Mouse (Mus musculus): ENCODE results near the gene Tsc1. TPM values are rescaled to one million over a fixed set of nuclear protein-coding genes. Genes with fewer than 3 reads are reported as not detected.

Tsc1 gene
- polyA plus RNA-seq, 1 experiment from 2014 or later: 14.2 TPM

GRCm38 (mm10) chr2:28650526-28650925 lies 9.5 kb downstream of the Tsc1 start:
- no peaks in the 10 kb centered on the region for H3K27me3 ChIP-seq (ENCODE audit: control insufficient read depth, insufficient read depth, low read length)
- H3K4me1 ChIP-seq (ENCODE audit: control insufficient read depth, insufficient read depth, low read length): no peaks in the 10 kb centered on the region
- no peak overlapping the region for H3K4me3 ChIP-seq (ENCODE audit: low read depth, low read length)
- no peak for ATAC-seq (replicated peaks; ENCODE audit: insufficient number of reproducible peaks, low FRiP score, low TSS enrichment)
- H3K27ac ChIP-seq (ENCODE audit: low read depth, low read length): no peak overlapping the region
- no peak overlapping the region for H3K9ac ChIP-seq (ENCODE audit: low read depth, low read length)
- H3K4me2 ChIP-seq: no peak overlapping the region
- peaks cover 3% of the 10 kb centered on the region; the same call in 1 of the 2 replicates for H3K36me3 ChIP-seq (ENCODE audit: control insufficient read depth, insufficient read depth, low read length)
- H3K9me3 ChIP-seq (replicated peaks; ENCODE audit: control insufficient read depth, low read length): no peaks in the 10 kb centered on the region

DNA sequence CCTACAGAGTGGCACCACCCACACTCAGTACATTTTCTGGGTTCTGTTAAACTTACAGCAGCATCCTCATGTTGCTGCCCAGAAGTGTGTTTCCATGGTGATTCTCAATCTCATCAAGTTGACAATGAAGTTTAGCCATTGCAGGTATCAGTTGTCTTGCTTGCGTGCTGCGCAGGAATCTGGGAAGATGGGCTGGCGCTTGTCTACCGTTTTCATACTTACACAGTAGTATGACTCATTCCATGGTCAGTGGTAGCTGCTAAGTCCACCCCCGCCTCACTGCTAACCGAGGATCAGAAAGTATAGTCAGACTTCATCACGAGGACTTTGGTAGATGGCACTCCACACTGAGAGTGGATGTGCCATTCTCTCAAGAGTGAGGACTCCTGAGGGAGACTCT lies 12.3 kb downstream of the Tsc1 start:
- Histone ChIP-seq H3K4me3 (ENCODE audit: low read depth, low read length) (no peak overlapping the region), H3K9ac (ENCODE audit: low read depth, low read length) (no peak overlapping the region), H3K9me3 (replicated peaks; ENCODE audit: control insufficient read depth, low read length) (no peaks in the 10 kb centered on the region), H3K4me2 (no peak overlapping the region), H3K36me3 (ENCODE audit: control insufficient read depth, insufficient read depth, low read length) (peaks cover 3% of the 10 kb centered on the region; the same call in 1 of the 2 replicates), H3K4me1 (ENCODE audit: control insufficient read depth, insufficient read depth, low read length) (no peaks in the 10 kb centered on the region), H3K27ac (ENCODE audit: low read depth, low read length) (no peak overlapping the region), H3K27me3 (ENCODE audit: control insufficient read depth, insufficient read depth, low read length) (no peaks in the 10 kb centered on the region)
- ATAC-seq (replicated peaks; ENCODE audit: insufficient number of reproducible peaks, low FRiP score, low TSS enrichment): no peak
- 92% methylated on average over 7 of the region's 7 CpGs for WGBS (ENCODE audit: insufficient replicate concordance)

DNA sequence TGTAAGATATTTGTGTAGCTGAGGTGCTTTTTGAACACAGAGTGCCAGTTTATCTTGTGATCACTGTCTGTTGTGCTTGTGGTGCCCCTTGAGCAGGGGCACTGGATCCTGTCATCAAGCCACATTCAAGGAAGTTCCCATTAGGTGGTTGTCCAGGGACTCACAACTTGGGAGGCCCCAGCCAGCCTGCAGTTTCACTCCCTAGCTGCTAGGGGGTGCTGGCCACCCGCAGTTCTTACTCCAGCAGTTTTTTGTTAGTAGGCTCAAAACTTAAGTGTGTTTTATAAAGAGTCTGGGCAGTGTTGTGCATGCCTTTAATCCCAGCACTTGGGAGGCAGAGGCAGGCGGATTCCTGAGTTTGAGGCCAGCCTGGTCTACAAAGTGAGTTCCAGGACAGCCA lies 13.3 kb downstream of the Tsc1 start:
- Histone ChIP-seq H3K27ac (ENCODE audit: low read depth, low read length) (no peak overlapping the region), H3K4me2 (no peak overlapping the region), H3K9ac (ENCODE audit: low read depth, low read length) (no peak overlapping the region), H3K36me3 (ENCODE audit: control insufficient read depth, insufficient read depth, low read length) (peaks cover 9% of the 10 kb centered on the region), H3K9me3 (replicated peaks; ENCODE audit: control insufficient read depth, low read length) (no peaks in the 10 kb centered on the region), H3K4me3 (ENCODE audit: low read depth, low read length) (no peak overlapping the region), H3K27me3 (ENCODE audit: control insufficient read depth, insufficient read depth, low read length) (no peaks in the 10 kb centered on the region), H3K4me1 (ENCODE audit: control insufficient read depth, insufficient read depth, low read length) (no peaks in the 10 kb centered on the region)
- WGBS (ENCODE audit: insufficient replicate concordance): 61% methylated on average over 2 of the region's 2 CpGs
- ATAC-seq (replicated peaks; ENCODE audit: insufficient number of reproducible peaks, low FRiP score, low TSS enrichment): no peak

DNA sequence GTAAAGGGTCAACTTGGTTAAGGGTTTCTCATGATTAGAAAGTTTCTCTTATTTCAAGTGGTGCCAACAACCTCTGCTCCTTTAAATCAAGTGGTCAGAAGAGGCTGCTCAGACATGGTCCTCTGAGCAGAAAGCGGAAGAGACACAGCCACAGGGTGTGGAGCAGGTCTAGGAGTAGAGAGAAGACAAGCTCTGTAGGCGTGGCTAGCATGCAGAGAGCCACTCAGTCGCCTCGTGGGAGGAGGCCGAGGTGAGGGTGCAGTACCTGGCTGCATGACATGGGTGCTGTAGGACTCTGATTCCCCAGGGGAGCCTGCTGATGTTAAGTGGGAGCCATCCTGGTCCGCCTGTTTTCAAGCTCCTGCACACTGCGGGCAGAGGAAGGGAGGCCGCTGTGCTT lies 15.2 kb downstream of the Tsc1 start:
- no peak for ATAC-seq (replicated peaks; ENCODE audit: insufficient number of reproducible peaks, low FRiP score, low TSS enrichment)
- Histone ChIP-seq H3K4me2 (no peak overlapping the region), H3K4me1 (ENCODE audit: control insufficient read depth, insufficient read depth, low read length) (no peaks in the 10 kb centered on the region), H3K27me3 (ENCODE audit: control insufficient read depth, insufficient read depth, low read length) (no peaks in the 10 kb centered on the region), H3K36me3 (ENCODE audit: control insufficient read depth, insufficient read depth, low read length) (peaks cover 14% of the 10 kb centered on the region), H3K27ac (ENCODE audit: low read depth, low read length) (no peak overlapping the region), H3K9me3 (replicated peaks; ENCODE audit: control insufficient read depth, low read length) (no peaks in the 10 kb centered on the region), H3K9ac (ENCODE audit: low read depth, low read length) (no peak overlapping the region), H3K4me3 (ENCODE audit: low read depth, low read length) (no peak overlapping the region)
- 74% methylated on average over 8 of the region's 8 CpGs for WGBS (ENCODE audit: insufficient replicate concordance)

GRCm38 (mm10) chr2:28662891-28663290 lies 21.9 kb downstream of the Tsc1 start:
- Histone ChIP-seq H3K9ac (ENCODE audit: low read depth, low read length) (no peak overlapping the region), H3K9me3 (replicated peaks; ENCODE audit: control insufficient read depth, low read length) (no peaks in the 10 kb centered on the region), H3K27ac (ENCODE audit: low read depth, low read length) (no peak overlapping the region), H3K4me2 (no peak overlapping the region), H3K27me3 (ENCODE audit: control insufficient read depth, insufficient read depth, low read length) (no peaks in the 10 kb centered on the region), H3K36me3 (ENCODE audit: control insufficient read depth, insufficient read depth, low read length) (peaks cover 25% of the 10 kb centered on the region), H3K4me3 (ENCODE audit: low read depth, low read length) (no peak overlapping the region), H3K4me1 (ENCODE audit: control insufficient read depth, insufficient read depth, low read length) (no peaks in the 10 kb centered on the region)
- WGBS (ENCODE audit: insufficient replicate concordance): 83% methylated on average over 3 of the region's 3 CpGs
- ATAC-seq (replicated peaks; ENCODE audit: insufficient number of reproducible peaks, low FRiP score, low TSS enrichment): no peak

DNA sequence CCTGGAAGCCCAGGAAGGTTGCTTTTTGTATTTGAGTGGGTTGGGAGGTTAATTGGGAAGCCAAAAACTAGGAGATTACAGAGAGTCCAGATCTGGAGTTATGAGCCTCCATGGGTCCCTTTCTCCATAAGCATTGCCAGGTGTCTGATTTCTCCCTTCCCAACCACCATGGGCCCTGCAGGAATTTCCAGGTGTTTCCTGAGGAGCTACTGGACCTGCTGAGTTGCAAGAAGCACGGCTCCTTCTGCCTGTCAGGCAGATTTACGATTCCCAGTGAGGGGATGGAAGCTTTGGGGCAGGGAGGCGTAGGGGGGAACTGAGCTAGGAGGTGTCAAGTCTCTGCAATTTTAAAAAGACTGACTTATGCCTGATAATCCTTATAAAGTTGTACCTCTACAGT lies 24.8 kb downstream of the Tsc1 start:
- 81% methylated on average over 3 of the region's 3 CpGs for WGBS (ENCODE audit: insufficient replicate concordance)
- Histone ChIP-seq H3K27me3 (ENCODE audit: control insufficient read depth, insufficient read depth, low read length) (no peaks in the 10 kb centered on the region), H3K4me2 (no peak overlapping the region), H3K27ac (ENCODE audit: low read depth, low read length) (no peak overlapping the region), H3K4me3 (ENCODE audit: low read depth, low read length) (no peak overlapping the region), H3K9ac (ENCODE audit: low read depth, low read length) (no peak overlapping the region), H3K36me3 (ENCODE audit: control insufficient read depth, insufficient read depth, low read length) (peaks cover 17% of the 10 kb centered on the region), H3K4me1 (ENCODE audit: control insufficient read depth, insufficient read depth, low read length) (no peaks in the 10 kb centered on the region), H3K9me3 (replicated peaks; ENCODE audit: control insufficient read depth, low read length) (no peaks in the 10 kb centered on the region)
- no peak for ATAC-seq (replicated peaks; ENCODE audit: insufficient number of reproducible peaks, low FRiP score, low TSS enrichment)

DNA sequence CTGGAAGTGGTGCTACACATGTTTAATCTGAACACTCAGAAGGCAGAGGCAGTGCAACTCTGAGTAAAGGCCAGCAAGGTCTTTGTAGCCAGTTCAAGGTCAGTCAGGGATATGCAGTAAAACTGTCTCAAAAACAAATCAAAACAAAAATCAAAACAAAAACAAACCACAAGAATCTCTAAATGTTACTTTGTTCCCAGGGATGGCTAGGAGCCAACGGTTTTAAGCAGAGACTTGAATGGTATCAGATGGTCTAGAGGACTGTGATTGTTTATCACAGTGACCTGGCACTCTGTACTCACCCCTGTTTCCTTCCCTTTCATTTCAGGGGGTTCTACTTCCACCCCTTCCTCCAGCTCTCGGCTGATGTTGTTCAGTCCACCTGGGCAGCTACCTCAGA lies 30.4 kb downstream of the Tsc1 start:
- H3K4me3 ChIP-seq (ENCODE audit: low read depth, low read length): no peak overlapping the region

DNA sequence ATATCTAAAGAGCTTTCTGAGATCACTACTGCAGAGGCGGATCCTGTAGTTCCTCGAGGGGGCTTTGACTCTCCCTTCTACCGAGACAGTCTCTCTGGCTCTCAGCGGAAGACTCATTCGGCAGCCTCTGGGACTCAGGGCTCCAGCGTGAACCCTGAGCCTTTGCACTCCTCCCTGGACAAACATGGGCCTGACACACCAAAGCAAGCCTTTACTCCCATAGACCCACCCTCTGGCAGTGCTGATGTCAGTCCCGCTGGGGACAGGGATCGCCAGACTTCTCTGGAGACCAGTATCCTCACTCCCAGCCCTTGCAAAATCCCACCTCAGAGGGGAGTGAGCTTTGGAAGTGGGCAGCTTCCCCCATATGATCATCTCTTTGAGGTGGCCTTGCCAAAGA lies 35.0 kb downstream of the Tsc1 start:
- no peak overlapping the region for H3K9ac ChIP-seq (ENCODE audit: low read depth, low read length)
- no peaks in the 10 kb centered on the region for H3K27me3 ChIP-seq (ENCODE audit: control insufficient read depth, insufficient read depth, low read length)
- no peak overlapping the region for H3K4me2 ChIP-seq
- H3K9me3 ChIP-seq (replicated peaks; ENCODE audit: control insufficient read depth, low read length): no peaks in the 10 kb centered on the region
- H3K36me3 ChIP-seq (ENCODE audit: control insufficient read depth, insufficient read depth, low read length): peaks cover 49% of the 10 kb centered on the region
- no peaks in the 10 kb centered on the region for H3K4me1 ChIP-seq (ENCODE audit: control insufficient read depth, insufficient read depth, low read length)
- no peak overlapping the region for H3K27ac ChIP-seq (ENCODE audit: low read depth, low read length)
- WGBS (ENCODE audit: insufficient replicate concordance): 86% methylated on average over 8 of the region's 8 CpGs
- no peak overlapping the region for H3K4me3 ChIP-seq (ENCODE audit: low read depth, low read length)
- no peak for ATAC-seq (replicated peaks; ENCODE audit: insufficient number of reproducible peaks, low FRiP score, low TSS enrichment)

More for the DNA sequence above, 30.4 kb downstream of the Tsc1 start:
- Histone ChIP-seq H3K9me3 (replicated peaks; ENCODE audit: control insufficient read depth, low read length) (no peaks in the 10 kb centered on the region), H3K9ac (ENCODE audit: low read depth, low read length) (no peak overlapping the region), H3K27ac (ENCODE audit: low read depth, low read length) (no peak overlapping the region), H3K4me2 (no peak overlapping the region), H3K27me3 (ENCODE audit: control insufficient read depth, insufficient read depth, low read length) (no peaks in the 10 kb centered on the region), H3K36me3 (ENCODE audit: control insufficient read depth, insufficient read depth, low read length) (peaks cover 44% of the 10 kb centered on the region), H3K4me1 (ENCODE audit: control insufficient read depth, insufficient read depth, low read length) (no peaks in the 10 kb centered on the region)
- WGBS (ENCODE audit: insufficient replicate concordance): 82% methylated on average over 2 of the region's 2 CpGs
- no peak for ATAC-seq (replicated peaks; ENCODE audit: insufficient number of reproducible peaks, low FRiP score, low TSS enrichment)

DNA sequence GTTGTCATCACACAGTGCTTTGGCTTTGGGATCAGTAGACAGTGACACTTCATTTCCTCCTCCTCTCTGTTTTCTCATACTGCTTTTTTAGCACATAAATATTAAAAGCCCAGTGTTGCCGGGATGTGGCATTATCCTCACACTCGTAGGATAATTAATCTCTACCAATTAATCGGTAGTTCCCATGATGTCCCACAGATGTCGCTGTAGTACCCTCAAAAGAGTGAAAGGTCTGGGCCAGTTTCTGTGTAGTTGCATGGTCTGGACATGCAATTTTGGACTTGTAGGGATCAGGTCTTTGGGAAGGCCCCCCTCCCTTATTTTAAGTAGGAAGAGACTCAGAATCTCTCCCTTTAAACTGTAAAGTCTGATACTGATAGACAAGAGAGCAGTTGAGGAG lies 39.7 kb downstream of the Tsc1 start:
- no peaks in the 10 kb centered on the region for H3K9me3 ChIP-seq (replicated peaks; ENCODE audit: control insufficient read depth, low read length)
- no peaks in the 10 kb centered on the region for H3K4me1 ChIP-seq (ENCODE audit: control insufficient read depth, insufficient read depth, low read length)
- 46% methylated on average over 4 of the region's 4 CpGs for WGBS (ENCODE audit: insufficient replicate concordance)
- H3K27ac ChIP-seq (ENCODE audit: low read depth, low read length): no peak overlapping the region
- H3K36me3 ChIP-seq (ENCODE audit: control insufficient read depth, insufficient read depth, low read length): peaks cover 20% of the 10 kb centered on the region
- no peak overlapping the region for H3K4me3 ChIP-seq (ENCODE audit: low read depth, low read length)
- no peak overlapping the region for H3K9ac ChIP-seq (ENCODE audit: low read depth, low read length)
- H3K4me2 ChIP-seq: no peak overlapping the region
- no peak for ATAC-seq (replicated peaks; ENCODE audit: insufficient number of reproducible peaks, low FRiP score, low TSS enrichment)
- no peaks in the 10 kb centered on the region for H3K27me3 ChIP-seq (ENCODE audit: control insufficient read depth, insufficient read depth, low read length)

All from heart, embryonic 11.5 days (tissue).